Mouse (Mus musculus) embryo, embryonic 9.5 days (tissue): Measurements from ENCODE around the gene Nrxn2.

Experiments used
- DNase-seq: peaks from one replicate; pipeline ENCODE4 v3.0.0-alpha.2; 2017; ENCODE audit errors: extremely low spot score

The Nrxn2 gene

GRCm38 (mm10) chr19:6542367-6543034 lies 124.0 kb downstream of the Nrxn2 start, which contains the start of gene Slc22a12:
TSS of gene Slc22a12 (minus strand) at chr19:6543032.
- no peak for DNase-seq

GRCm38 (mm10) chr19:6543035-6543383 lies 124.5 kb downstream of the Nrxn2 start:
- DNase-seq, result no peak

GRCm38 (mm10) chr19:6543518-6543917 lies 125.0 kb downstream of the Nrxn2 start:
- no peak for DNase-seq

GRCm38 (mm10) chr19:6544712-6545111 lies 126.2 kb downstream of the Nrxn2 start:
- no peak for DNase-seq

GRCm38 (mm10) chr19:6545481-6545880 lies 127.0 kb downstream of the Nrxn2 start:
- no peak for DNase-seq

GRCm38 (mm10) chr19:6546096-6546495 lies 127.6 kb downstream of the Nrxn2 start:
- DNase-seq, result no peak

GRCm38 (mm10) chr19:6547801-6548200 lies 129.3 kb downstream of the Nrxn2 start:
- DNase-seq, result no peak

- no peak for DNase-seq
Observed at GRCm38 (mm10) chr19:6548431-6549410, 130.2 kb downstream of the Nrxn2 start.

GRCm38 (mm10) chr19:6549566-6549965 lies 131.0 kb downstream of the Nrxn2 start:
- DNase-seq, result no peak

GRCm38 (mm10) chr19:6551215-6551614 lies 132.7 kb downstream of the Nrxn2 start:
- no peak for DNase-seq

- DNase-seq, result peak; percentile 60
Observed at GRCm38 (mm10) chr19:6552302-6553028, 133.9 kb downstream of the Nrxn2 start.

GRCm38 (mm10) chr19:6553174-6553573 lies 134.6 kb downstream of the Nrxn2 start:
- DNase-seq, result no peak

- DNase-seq, result no peak
Observed at GRCm38 (mm10) chr19:6553819-6554582, 135.5 kb downstream of the Nrxn2 start.

- peak; percentile 22 for DNase-seq
Observed at GRCm38 (mm10) chr19:6559576-6559975, 141.0 kb downstream of the Nrxn2 start.

GRCm38 (mm10) chr19:6560246-6560815 lies 141.8 kb downstream of the Nrxn2 start:
- no peak for DNase-seq

- DNase-seq, result no peak
Observed at GRCm38 (mm10) chr19:6565136-6565535, 146.6 kb downstream of the Nrxn2 start.

GRCm38 (mm10) chr19:6566450-6566849 lies 147.9 kb downstream of the Nrxn2 start:
- DNase-seq, result no peak

GRCm38 (mm10) chr19:6569021-6569420 lies 150.5 kb downstream of the Nrxn2 start:
- DNase-seq, result no peak

- no peak for DNase-seq
Observed at GRCm38 (mm10) chr19:6569561-6569960, 151.0 kb downstream of the Nrxn2 start.

GRCm38 (mm10) chr19:6571476-6571875 lies 152.9 kb downstream of the Nrxn2 start:
- DNase-seq, result no peak

GRCm38 (mm10) chr19:6572001-6572400 lies 153.5 kb downstream of the Nrxn2 start:
- no peak for DNase-seq
